9 mouse cellular contexts compared by ENCODE assay signal in the genomic region with DNA sequence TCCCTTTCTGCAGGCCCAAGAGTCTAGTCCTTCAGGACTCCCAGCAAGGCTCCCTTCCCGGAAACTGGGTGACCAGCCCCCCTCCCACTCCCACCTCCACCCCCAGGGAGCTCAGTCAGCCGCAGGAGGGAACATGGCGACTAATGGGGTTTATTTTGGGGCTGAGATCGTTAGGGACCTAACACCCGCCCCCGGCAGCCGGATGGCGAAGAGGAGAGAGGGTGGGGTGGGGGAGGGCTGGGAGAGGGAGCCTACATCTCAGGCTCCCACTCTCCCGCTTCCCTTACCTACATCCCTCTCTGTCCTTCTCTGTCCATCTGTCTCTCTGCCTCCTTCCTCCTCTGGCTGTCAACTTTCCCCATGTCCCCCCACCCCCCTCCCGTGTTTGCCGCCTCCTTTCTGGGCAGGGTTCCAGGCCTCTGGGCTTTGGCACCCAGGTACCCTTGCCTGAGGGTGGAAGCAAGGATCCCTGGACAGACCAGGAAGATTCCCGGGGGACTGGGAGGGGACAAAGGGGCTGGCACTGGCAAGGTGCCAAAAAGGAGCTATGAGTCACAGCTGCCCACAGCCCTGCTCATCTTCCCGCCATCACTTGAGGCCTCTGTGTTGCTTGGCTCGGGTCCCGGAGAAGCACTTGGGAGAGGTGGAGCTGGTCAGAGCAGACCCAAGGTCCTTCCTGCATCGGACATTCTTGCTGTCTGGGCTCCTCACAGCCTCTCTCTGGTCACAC. TPM values are rescaled to one million over a fixed set of nuclear protein-coding genes. Genes with fewer than 3 reads are reported as not detected.
DNase-seq lines count a peak whose midpoint lies in the region; ATAC-seq lines count a peak whose summit lies in the region.
"Had no signal": no experiment of that assay in that cellular context is flagged by ENCODE, and none has a peak within 500 bp of the region (broad histone marks: within the 10 kb centered on the region; RNA-seq: fewer than 3 reads in every experiment).

No protein-coding gene starts in this region.

- H3K4me1 ChIP-seq in forebrain, embryonic 12.5 days: peaks cover 76% of the 10 kb centered on the region
- H3K4me1 ChIP-seq in forebrain, embryonic 10.5 days: peaks cover 74% of the 10 kb centered on the region
- peaks cover 75% of the 10 kb centered on the region for H3K4me1 ChIP-seq in hindbrain, embryonic 15.5 days (replicated peaks)

- WGBS in forebrain, embryonic 12.5 days: 54% methylated on average over 16 of the region's 16 CpGs
- 60% methylated on average over 16 of the region's 16 CpGs for WGBS in forebrain, embryonic 10.5 days
- WGBS in hindbrain, embryonic 15.5 days: 27% methylated on average over 14 of the region's 16 CpGs

- H3K36me3 ChIP-seq in forebrain, embryonic 12.5 days (replicated peaks): peaks cover 15% of the 10 kb centered on the region
- peaks cover 27% of the 10 kb centered on the region for H3K36me3 ChIP-seq in forebrain, embryonic 10.5 days (replicated peaks)
- peaks cover 22% of the 10 kb centered on the region for H3K36me3 ChIP-seq in hindbrain, embryonic 15.5 days

- peaks cover 17% of the 10 kb centered on the region for H3K27me3 ChIP-seq in forebrain, embryonic 12.5 days
- peaks cover 92% of the 10 kb centered on the region for H3K27me3 ChIP-seq in forebrain, embryonic 10.5 days (ENCODE audit: poor library complexity, severe bottlenecking)
- no peaks in the 10 kb centered on the region for H3K27me3 ChIP-seq in hindbrain, embryonic 15.5 days

- no peak overlapping the region for H3K4me3 ChIP-seq in forebrain, embryonic 12.5 days (replicated peaks)
- no peak overlapping the region for H3K4me3 ChIP-seq in forebrain, embryonic 10.5 days
- H3K4me3 ChIP-seq in hindbrain, embryonic 15.5 days: no peak overlapping the region
- H3K4me3 ChIP-seq: myocyte had no signal

- H3K9me3 ChIP-seq in forebrain, embryonic 12.5 days: no peaks in the 10 kb centered on the region
- no peaks in the 10 kb centered on the region for H3K9me3 ChIP-seq in forebrain, embryonic 10.5 days
- H3K9me3 ChIP-seq in hindbrain, embryonic 15.5 days: no peaks in the 10 kb centered on the region

- H3K9ac ChIP-seq in forebrain, embryonic 12.5 days: peak overlapping the region; percentile 33; the same call in 1 of the 2 replicates
- H3K9ac ChIP-seq in hindbrain, embryonic 15.5 days: no peak overlapping the region

- ATAC-seq in forebrain, embryonic 12.5 days (ENCODE audit: low FRiP score): peak; percentile 4; the same call in 1 of the 2 replicates
- ATAC-seq in hindbrain, embryonic 15.5 days (ENCODE audit: low FRiP score, low read depth): no peak
- no peak for ATAC-seq in megakaryocyte, adult 5-6 weeks (ENCODE audit: poor library complexity, severe bottlenecking)
- no peak for ATAC-seq in megakaryocyte-erythroid progenitor cell, adult 5-6 weeks (replicated peaks; ENCODE audit: low FRiP score, low TSS enrichment, poor library complexity, severe bottlenecking)

- peak overlapping the region; percentile 6 for H3K4me2 ChIP-seq in forebrain, embryonic 12.5 days
- H3K4me2 ChIP-seq in hindbrain, embryonic 15.5 days: peak overlapping the region; percentile 95

- DNase-seq in forebrain, embryonic 10.5 days (ENCODE audit: extremely low spot score, low spot score): no peak
- peak; percentile 58 for DNase-seq in retina, postnatal 1 day
- no peak for DNase-seq in retina, embryonic 14.5 days (ENCODE audit: low spot score)
- peak; percentile 64 for DNase-seq in right cerebral cortex, postnatal 4 days

- H3K27ac ChIP-seq in forebrain, embryonic 12.5 days: peak overlapping the region; percentile 50
- no peak overlapping the region for H3K27ac ChIP-seq in forebrain, embryonic 10.5 days
- peak overlapping the region; percentile 89; the same call in 1 of the 2 replicates for H3K27ac ChIP-seq in hindbrain, embryonic 15.5 days (replicated peaks)

RNA-seq across cellular contexts. Expression of a gene that starts 38.7 kb away (rescaled TPM):
- not detected in 2 replicates for polyA plus RNA-seq in forebrain, embryonic 12.5 days (2016; fragmentation: Nextera tagmentation; extraction: Ambion mirVana)
- polyA plus RNA-seq in forebrain, embryonic 10.5 days (2016; fragmentation: Nextera tagmentation; extraction: Ambion mirVana): not detected in 2 replicates
- not detected in 2 replicates for polyA plus RNA-seq in hindbrain, embryonic 15.5 days (2015; fragmentation: Nextera tagmentation; extraction: Ambion mirVana)
- total RNA-seq in megakaryocyte, adult 5-6 weeks (2015): not detected in 2 replicates
- total RNA-seq in megakaryocyte, adult 5-6 weeks (2017): not detected in 2 replicates
- not detected in 2 replicates for total RNA-seq in megakaryocyte-erythroid progenitor cell, adult 5-6 weeks (2014; fragmentation: Nextera tagmentation)
- not detected in 2 replicates for total RNA-seq in megakaryocyte-erythroid progenitor cell, adult 5-6 weeks (2017)
- polyA plus RNA-seq: myocyte had no signal

Comparison
In these comparisons a context has a peak if more than half of its experiments do, and no peak if none do; other contexts are left out.
1. DNase-seq: peak in retina, postnatal 1 day (single experiment) and right cerebral cortex, postnatal 4 days (single experiment); none in forebrain, embryonic 10.5 days (single experiment) and retina, embryonic 14.5 days (single experiment).